8 mouse cellular contexts compared by ENCODE assay signal in the genomic region with DNA sequence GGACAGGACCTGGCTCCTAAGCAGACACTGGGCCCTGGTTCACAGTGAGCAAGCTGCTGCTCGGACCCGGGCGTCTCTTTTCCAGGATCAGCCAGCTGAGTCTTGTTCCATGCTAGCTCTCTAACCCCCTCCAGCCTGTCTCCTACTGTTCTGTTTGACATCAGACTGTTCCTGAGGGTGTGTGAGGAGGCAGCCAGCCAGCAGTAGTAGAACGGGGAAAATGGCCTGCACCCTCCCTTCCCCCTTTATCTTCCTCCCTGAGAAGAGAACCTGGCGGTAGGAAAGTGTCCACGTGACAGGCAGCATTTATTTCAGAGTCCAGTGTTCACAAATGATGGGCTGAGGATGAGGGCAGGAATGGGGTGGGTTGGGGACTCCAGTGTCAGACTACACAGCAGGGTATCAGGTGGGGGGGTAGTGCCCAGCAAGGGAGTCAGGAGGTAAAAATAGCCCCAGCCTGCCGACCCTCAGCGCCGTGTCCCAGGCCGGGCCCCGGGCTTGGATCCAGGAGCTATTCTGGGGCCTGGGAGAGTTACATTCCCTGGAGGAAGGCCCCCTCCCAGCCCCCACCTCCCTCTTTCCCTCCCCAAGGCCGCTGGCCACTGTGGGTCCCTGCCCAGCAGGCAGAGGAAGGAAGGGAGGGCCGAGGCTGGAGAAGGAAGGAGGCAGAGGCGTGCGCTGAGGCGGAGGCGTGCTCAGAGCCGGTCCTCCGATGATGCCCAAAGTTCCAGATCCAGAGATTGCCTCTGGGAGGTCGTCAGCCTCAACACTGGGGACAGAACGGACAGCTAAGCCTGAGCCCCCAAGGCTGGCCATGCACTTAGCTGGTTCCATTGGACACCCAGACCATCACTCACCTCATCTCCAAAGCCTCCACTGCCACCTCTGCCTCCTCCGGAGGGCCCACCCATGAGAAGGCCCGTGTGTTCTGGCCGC. TPM values are rescaled to one million over a fixed set of nuclear protein-coding genes. Genes with fewer than 3 reads are reported as not detected.
DNase-seq lines count a peak whose midpoint lies in the region; ATAC-seq lines count a peak whose summit lies in the region.

No protein-coding gene starts in this region.

- 77% methylated on average over 24 of the region's 24 CpGs for WGBS in neural tube, embryonic 14.5 days
- WGBS in heart, embryonic 11.5 days (ENCODE audit: insufficient replicate concordance) = 42% methylated on average over 23 of the region's 24 CpGs
- 51% methylated on average over 23 of the region's 24 CpGs for WGBS in stomach, embryonic 16.5 days
- 78% methylated on average over 23 of the region's 24 CpGs for WGBS in forebrain, embryonic 14.5 days

- DNase-seq in neural tube, embryonic 10.5 days (ENCODE audit: extremely low spot score, low spot score) = no peak
- DNase-seq in kidney, postnatal 10 days = peak; percentile 86
- no peak for DNase-seq in forebrain, embryonic 14.5 days (ENCODE audit: low spot score)
- no peak for DNase-seq in spleen, adult 12 weeks (ENCODE audit: low spot score)
- DNase-seq in thymus, postnatal 4 days = no peak

- peak; percentile 31; the same call in 1 of the 2 replicates for ATAC-seq in neural tube, embryonic 14.5 days (ENCODE audit: low read depth)
- ATAC-seq in heart, embryonic 11.5 days (replicated peaks; ENCODE audit: insufficient number of reproducible peaks, low FRiP score, low TSS enrichment) = peak; percentile 76
- ATAC-seq in stomach, embryonic 16.5 days (ENCODE audit: insufficient read depth, low FRiP score) = peak; percentile 84
- no peak for ATAC-seq in forebrain, embryonic 14.5 days

- no peak overlapping the region for H3K4me2 ChIP-seq in neural tube, embryonic 14.5 days (ENCODE audit: low read depth, low read length)
- peak overlapping the region; percentile 38 for H3K4me2 ChIP-seq in heart, embryonic 11.5 days
- H3K4me2 ChIP-seq in stomach, embryonic 16.5 days (ENCODE audit: low read depth, low read length) = peak overlapping the region; percentile 35
- H3K4me2 ChIP-seq in forebrain, embryonic 14.5 days (ENCODE audit: low read length) = no peak overlapping the region

- H3K9ac ChIP-seq in neural tube, embryonic 14.5 days (replicated peaks; ENCODE audit: low read depth, low read length) = no peak overlapping the region; the same call in 1 of the 2 replicates
- H3K9ac ChIP-seq in heart, embryonic 11.5 days (ENCODE audit: low read depth, low read length) = peak overlapping the region; percentile 34
- H3K9ac ChIP-seq in stomach, embryonic 16.5 days (ENCODE audit: low read length) = peak overlapping the region; percentile 56
- no peak overlapping the region for H3K9ac ChIP-seq in forebrain, embryonic 14.5 days (ENCODE audit: low read length)

- H3K27ac ChIP-seq in neural tube, embryonic 14.5 days (ENCODE audit: low read depth, low read length) = no peak overlapping the region
- peak overlapping the region; percentile 95 for H3K27ac ChIP-seq in heart, embryonic 11.5 days (ENCODE audit: low read depth, low read length)
- peak overlapping the region; percentile 86 for H3K27ac ChIP-seq in stomach, embryonic 16.5 days (ENCODE audit: low read length)
- no peak overlapping the region for H3K27ac ChIP-seq in forebrain, embryonic 14.5 days (ENCODE audit: low read depth, low read length)

- no peaks in the 10 kb centered on the region for H3K9me3 ChIP-seq in neural tube, embryonic 14.5 days (ENCODE audit: control insufficient read depth, low read length)
- no peaks in the 10 kb centered on the region for H3K9me3 ChIP-seq in heart, embryonic 11.5 days (replicated peaks; ENCODE audit: control insufficient read depth, low read length)
- no peaks in the 10 kb centered on the region for H3K9me3 ChIP-seq in stomach, embryonic 16.5 days (replicated peaks; ENCODE audit: control insufficient read depth, low read length)
- H3K9me3 ChIP-seq in forebrain, embryonic 14.5 days (replicated peaks; ENCODE audit: control insufficient read depth, low read length) = no peaks in the 10 kb centered on the region

- H3K4me3 ChIP-seq in neural tube, embryonic 14.5 days (ENCODE audit: low read depth, low read length) = no peak overlapping the region
- H3K4me3 ChIP-seq in heart, embryonic 11.5 days (ENCODE audit: low read depth, low read length) = 0 out of 2 replicates have a peak overlapping the region, but pooled peaks have one; percentile 11
- no peak overlapping the region for H3K4me3 ChIP-seq in stomach, embryonic 16.5 days (replicated peaks; ENCODE audit: low read length)
- H3K4me3 ChIP-seq in forebrain, embryonic 14.5 days (ENCODE audit: low read depth, low read length) = no peak overlapping the region

- H3K27me3 ChIP-seq in neural tube, embryonic 14.5 days (ENCODE audit: control insufficient read depth, insufficient read depth, low read length) = no peaks in the 10 kb centered on the region
- H3K27me3 ChIP-seq in heart, embryonic 11.5 days (ENCODE audit: control insufficient read depth, insufficient read depth, low read length) = no peaks in the 10 kb centered on the region
- H3K27me3 ChIP-seq in stomach, embryonic 16.5 days (ENCODE audit: control insufficient read depth, insufficient read depth, low read length) = no peaks in the 10 kb centered on the region
- no peaks in the 10 kb centered on the region for H3K27me3 ChIP-seq in forebrain, embryonic 14.5 days (replicated peaks; ENCODE audit: control insufficient read depth, insufficient read depth, low read length)

- H3K36me3 ChIP-seq in neural tube, embryonic 14.5 days (ENCODE audit: control insufficient read depth, insufficient read depth, low read length) = no peaks in the 10 kb centered on the region
- peaks cover 8% of the 10 kb centered on the region; the same call in 1 of the 2 replicates for H3K36me3 ChIP-seq in heart, embryonic 11.5 days (ENCODE audit: control insufficient read depth, insufficient read depth, low read length)
- 0 out of 2 replicates have a peak, but pooled peaks cover 5% of the 10 kb centered on the region for H3K36me3 ChIP-seq in stomach, embryonic 16.5 days (ENCODE audit: control insufficient read depth, insufficient read depth, low read length)
- H3K36me3 ChIP-seq in forebrain, embryonic 14.5 days (ENCODE audit: control insufficient read depth, insufficient read depth, low read length) = no peaks in the 10 kb centered on the region

- no peaks in the 10 kb centered on the region for H3K4me1 ChIP-seq in neural tube, embryonic 14.5 days (ENCODE audit: control insufficient read depth, insufficient read depth, low read length)
- peaks cover 26% of the 10 kb centered on the region for H3K4me1 ChIP-seq in heart, embryonic 11.5 days (ENCODE audit: control insufficient read depth, insufficient read depth, low read length)
- H3K4me1 ChIP-seq in stomach, embryonic 16.5 days (ENCODE audit: control insufficient read depth, insufficient read depth, low read length) = peaks cover 22% of the 10 kb centered on the region
- no peaks in the 10 kb centered on the region for H3K4me1 ChIP-seq in forebrain, embryonic 14.5 days (ENCODE audit: control insufficient read depth, insufficient read depth, low read length)

RNA-seq across cellular contexts. Expression of a gene that starts 5.8 kb away (rescaled TPM):
- polyA plus RNA-seq in neural tube, embryonic 14.5 days (2014; fragmentation: Nextera tagmentation; extraction: Ambion mirVana) = 44.7 and 47.4 TPM in 2 replicates
- polyA plus RNA-seq in heart, embryonic 11.5 days (2014; fragmentation: Nextera tagmentation; extraction: Ambion mirVana) = 87.0 and 100 TPM in 2 replicates
- polyA plus RNA-seq in stomach, embryonic 16.5 days (2015; fragmentation: Nextera tagmentation; extraction: Ambion mirVana) = 98.6 and 104 TPM in 2 replicates
- 33.0 and 39.7 TPM in 2 replicates for polyA plus RNA-seq in forebrain, embryonic 14.5 days (2014; fragmentation: Nextera tagmentation; extraction: Ambion mirVana)

RNA-seq across cellular contexts. Expression of a gene that starts 14.7 kb away (rescaled TPM):
- 9.3 and 16.0 TPM in 2 replicates for polyA plus RNA-seq in neural tube, embryonic 14.5 days (2014; fragmentation: Nextera tagmentation; extraction: Ambion mirVana)
- 163 and 173 TPM in 2 replicates for polyA plus RNA-seq in heart, embryonic 11.5 days (2014; fragmentation: Nextera tagmentation; extraction: Ambion mirVana)
- 118 and 122 TPM in 2 replicates for polyA plus RNA-seq in stomach, embryonic 16.5 days (2015; fragmentation: Nextera tagmentation; extraction: Ambion mirVana)
- polyA plus RNA-seq in forebrain, embryonic 14.5 days (2014; fragmentation: Nextera tagmentation; extraction: Ambion mirVana) = 5.8 and 7.6 TPM in 2 replicates

RNA-seq across cellular contexts. Expression of a gene that starts 40.5 kb away (rescaled TPM):
- polyA plus RNA-seq in neural tube, embryonic 14.5 days (2014; fragmentation: Nextera tagmentation; extraction: Ambion mirVana) = 0.54 TPM in 1 of 2 replicates, not detected in the other
- polyA plus RNA-seq in heart, embryonic 11.5 days (2014; fragmentation: Nextera tagmentation; extraction: Ambion mirVana) = 0.20 and 0.24 TPM in 2 replicates
- 31.2 and 32.9 TPM in 2 replicates for polyA plus RNA-seq in stomach, embryonic 16.5 days (2015; fragmentation: Nextera tagmentation; extraction: Ambion mirVana)
- polyA plus RNA-seq in forebrain, embryonic 14.5 days (2014; fragmentation: Nextera tagmentation; extraction: Ambion mirVana) = not detected in 2 replicates

RNA-seq across cellular contexts. Expression of a gene that starts 40.9 kb away (rescaled TPM):
- 121 and 124 TPM in 2 replicates for polyA plus RNA-seq in neural tube, embryonic 14.5 days (2014; fragmentation: Nextera tagmentation; extraction: Ambion mirVana)
- 142 and 154 TPM in 2 replicates for polyA plus RNA-seq in heart, embryonic 11.5 days (2014; fragmentation: Nextera tagmentation; extraction: Ambion mirVana)
- polyA plus RNA-seq in stomach, embryonic 16.5 days (2015; fragmentation: Nextera tagmentation; extraction: Ambion mirVana) = 65.2 and 81.8 TPM in 2 replicates
- 86.3 and 109 TPM in 2 replicates for polyA plus RNA-seq in forebrain, embryonic 14.5 days (2014; fragmentation: Nextera tagmentation; extraction: Ambion mirVana)

RNA-seq across cellular contexts. Expression of a gene that starts 57.1 kb away (rescaled TPM):
- 310 and 558 TPM in 2 replicates for polyA plus RNA-seq in neural tube, embryonic 14.5 days (2014; fragmentation: Nextera tagmentation; extraction: Ambion mirVana)
- polyA plus RNA-seq in heart, embryonic 11.5 days (2014; fragmentation: Nextera tagmentation; extraction: Ambion mirVana) = 357 and 371 TPM in 2 replicates
- 385 and 438 TPM in 2 replicates for polyA plus RNA-seq in stomach, embryonic 16.5 days (2015; fragmentation: Nextera tagmentation; extraction: Ambion mirVana)
- polyA plus RNA-seq in forebrain, embryonic 14.5 days (2014; fragmentation: Nextera tagmentation; extraction: Ambion mirVana) = 261 and 304 TPM in 2 replicates

Comparison
In these comparisons a context has a peak if more than half of its experiments do, and no peak if none do; other contexts are left out.
1. H3K27ac ChIP-seq: peak in heart, embryonic 11.5 days (single experiment) and stomach, embryonic 16.5 days (single experiment); none in neural tube, embryonic 14.5 days (single experiment) and forebrain, embryonic 14.5 days (single experiment).
2. H3K4me2 ChIP-seq: peak in heart, embryonic 11.5 days (single experiment) and stomach, embryonic 16.5 days (single experiment); none in neural tube, embryonic 14.5 days (single experiment) and forebrain, embryonic 14.5 days (single experiment).
3. H3K9ac ChIP-seq: peak in heart, embryonic 11.5 days (single experiment) and stomach, embryonic 16.5 days (single experiment); none in neural tube, embryonic 14.5 days (single experiment) and forebrain, embryonic 14.5 days (single experiment).
4. RNA of a gene that starts 40.5 kb away (polyA plus RNA-seq): 31.2 to 32.9 TPM in stomach, embryonic 16.5 days; 0.54 TPM in neural tube, embryonic 14.5 days, 0.20 to 0.24 TPM in heart, embryonic 11.5 days and not detected in forebrain, embryonic 14.5 days; every median in the first group is over 10 times any median in the second.